Mouse (Mus musculus) embryo, embryonic 10 days (tissue): ENCODE data around the gene Vars.
"Not testable (repeated sequence)": the region's sequence is repeated elsewhere in the genome, so short reads cannot be mapped to it uniquely, and the experiment has no call there.

Source experiments
- DNase-seq: peaks from one replicate; pipeline ENCODE4 v3.0.0-alpha.2; 2015; ENCODE audit warnings: low spot score

The Vars gene

DNA sequence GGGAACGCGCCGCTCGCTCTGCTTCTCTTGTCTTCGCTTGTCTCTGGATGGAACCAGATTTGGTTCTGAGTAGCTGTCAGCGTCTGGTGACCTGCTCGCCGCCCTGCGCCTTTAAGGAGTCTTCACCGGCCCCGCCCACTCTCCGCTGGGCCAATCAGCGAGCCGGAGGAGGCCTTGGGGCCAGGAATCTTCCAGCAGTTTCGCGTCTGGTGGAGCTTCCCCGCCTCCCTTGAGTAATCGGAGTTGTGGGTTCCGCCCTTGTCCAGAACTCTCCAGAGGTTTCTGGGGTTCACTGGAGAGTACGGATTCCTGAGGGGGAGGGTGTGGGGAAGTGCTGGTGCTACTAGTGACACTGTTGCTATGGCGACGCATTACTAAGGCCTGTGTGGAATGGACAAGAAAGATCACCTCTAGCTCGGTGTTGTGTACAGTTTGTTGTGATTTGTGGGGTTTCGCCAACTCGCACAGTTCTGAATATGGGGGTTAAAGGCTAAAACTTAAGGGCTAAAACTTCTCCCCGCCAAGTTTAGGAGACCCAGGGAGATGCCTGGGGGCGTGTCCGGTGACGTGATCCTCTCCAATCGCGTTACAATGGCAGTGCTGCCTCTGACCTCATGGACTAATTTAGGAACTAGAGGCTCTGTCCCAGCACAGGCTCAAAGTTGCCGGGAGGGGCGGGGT, 28.6 kb upstream of the Vars start, which contains the start of the genes Hspa1a and Hspa1l:
Hspa1a (minus strand) TSS at position 88 of the 681 bp plus-strand sequence.
Hspa1l (plus strand) TSS at position 635 of the 681 bp plus-strand sequence.
- peak; percentile 82 for DNase-seq

DNA sequence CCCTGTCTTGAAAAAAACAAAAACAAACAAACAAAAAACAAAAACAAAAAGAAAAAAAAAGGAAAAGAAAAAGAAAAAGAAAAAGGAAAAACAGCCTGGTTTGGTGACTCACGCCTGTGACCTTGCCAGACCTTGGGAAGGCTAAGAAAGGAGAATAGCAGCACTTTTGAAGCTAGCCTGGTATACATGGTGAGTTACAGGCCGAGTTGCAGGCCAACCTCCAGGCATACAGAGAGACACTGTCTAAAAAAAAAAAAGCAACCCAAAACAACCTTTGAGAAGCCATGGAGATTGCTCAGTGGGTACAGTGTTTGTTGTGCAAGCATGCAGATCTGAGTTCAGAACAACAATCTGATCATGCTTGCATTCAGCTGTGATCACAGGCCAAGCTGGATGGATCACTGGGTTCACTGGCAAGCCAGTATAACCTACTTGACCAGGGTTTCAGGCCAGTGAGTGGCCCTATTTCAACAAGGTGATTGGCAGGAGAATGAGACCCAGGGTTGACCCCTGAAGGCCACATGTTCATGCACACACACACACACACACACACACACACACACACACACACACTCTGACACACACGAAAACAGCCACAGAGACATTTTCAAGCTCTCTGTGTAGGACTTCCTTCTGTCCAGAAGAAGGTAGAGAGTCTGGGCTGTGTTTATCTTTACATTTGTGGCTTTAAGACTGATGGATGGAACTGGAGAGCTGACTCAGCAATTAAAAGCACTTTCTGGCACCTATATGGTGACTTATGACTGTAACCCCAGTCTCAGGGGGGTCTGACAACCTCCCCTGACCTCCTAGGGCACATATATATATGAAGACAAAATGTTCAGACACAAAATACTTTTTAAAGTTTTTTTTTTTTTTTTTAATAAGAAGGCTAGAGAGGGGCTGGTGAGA, 24.9 kb upstream of the Vars start:
- DNase-seq, result no peak

GRCm38 (mm10) chr17:34977000-34977399, 23.8 kb upstream of the Vars start:
- no peak for DNase-seq

DNA sequence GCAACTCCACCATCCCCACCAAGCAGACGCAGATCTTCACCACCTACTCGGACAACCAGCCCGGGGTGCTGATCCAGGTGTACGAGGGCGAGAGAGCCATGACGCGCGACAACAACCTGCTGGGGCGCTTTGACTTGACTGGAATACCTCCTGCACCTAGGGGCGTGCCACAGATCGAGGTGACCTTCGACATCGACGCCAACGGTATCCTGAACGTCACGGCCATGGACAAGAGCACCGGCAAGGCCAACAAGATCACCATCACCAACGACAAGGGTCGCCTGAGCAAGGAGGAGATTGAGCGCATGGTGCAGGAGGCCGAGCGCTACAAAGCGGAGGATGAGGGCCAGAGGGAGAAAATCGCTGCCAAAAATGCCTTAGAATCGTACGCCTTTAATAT, 22.5 kb upstream of the Vars start:
- no peak for DNase-seq

- no peak for DNase-seq
These were observed 21.2 kb upstream of the Vars start for GRCm38 (mm10) chr17:34979631-34980030.

GRCm38 (mm10) chr17:34980655-34981054, 20.1 kb upstream of the Vars start:
- peak; percentile 81 for DNase-seq

DNA sequence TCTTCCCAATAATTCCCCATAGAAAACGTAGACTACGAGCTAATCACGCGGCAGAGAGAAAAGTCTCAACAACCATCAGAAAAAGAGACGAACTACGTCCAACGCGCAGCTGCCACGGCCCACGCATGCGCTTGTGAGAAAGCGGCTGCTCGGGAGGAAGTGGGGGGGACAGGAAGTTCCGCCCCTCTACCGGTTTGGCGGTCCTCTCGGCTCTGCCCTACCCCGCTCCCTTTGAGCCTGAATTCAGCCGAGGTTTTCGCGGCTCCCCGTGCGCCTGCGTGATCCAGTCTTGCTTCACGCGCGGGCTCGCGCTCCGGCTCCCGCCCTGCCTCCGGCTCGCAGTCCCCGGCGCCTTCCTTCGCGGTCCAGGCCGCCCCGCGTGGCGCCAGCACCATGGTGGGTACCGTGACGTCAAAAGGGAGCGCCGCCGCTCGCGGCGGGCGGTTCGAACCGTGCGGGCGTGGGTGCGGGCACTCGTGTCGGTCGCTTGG, 19.1 kb upstream of the Vars start, which contains the start of gene Lsm2:
Lsm2 (plus strand) TSS at position 173 of the 491 bp plus-strand sequence.
- DNase-seq, result peak; percentile 97

- no peak for DNase-seq
These were observed 18.5 kb upstream of the Vars start for GRCm38 (mm10) chr17:34982328-34982727.

GRCm38 (mm10) chr17:34984218-34984617, 16.6 kb upstream of the Vars start:
- DNase-seq, result peak; percentile 62

GRCm38 (mm10) chr17:34994751-34995150, 6.0 kb upstream of the Vars start:
- DNase-seq, result no peak

GRCm38 (mm10) chr17:34995192-34995591, 5.6 kb upstream of the Vars start:
- not testable (repeated sequence) for DNase-seq

DNA sequence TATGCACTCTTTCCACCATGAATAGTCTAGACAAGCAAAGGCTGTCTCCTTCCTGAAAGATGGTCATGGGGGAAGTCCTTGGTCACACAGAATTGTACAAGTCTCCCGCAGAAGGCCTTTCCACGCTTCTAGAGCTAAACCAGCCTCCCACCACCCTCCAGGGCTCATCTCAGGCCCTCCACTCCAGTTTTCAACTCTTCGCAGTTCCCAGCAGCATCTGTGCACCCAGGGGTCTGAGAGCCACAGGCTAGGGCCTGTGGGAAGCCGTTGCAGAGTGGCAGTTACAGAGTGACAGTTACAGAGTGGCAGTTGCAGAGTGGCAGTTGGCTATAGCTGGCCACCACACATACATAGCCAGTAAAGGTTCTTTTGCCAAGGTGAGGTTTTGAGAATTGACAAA, 4.9 kb upstream of the Vars start:
- DNase-seq, result not testable (repeated sequence)

GRCm38 (mm10) chr17:34996411-34997141, 4.2 kb upstream of the Vars start:
- DNase-seq, result no peak

DNA sequence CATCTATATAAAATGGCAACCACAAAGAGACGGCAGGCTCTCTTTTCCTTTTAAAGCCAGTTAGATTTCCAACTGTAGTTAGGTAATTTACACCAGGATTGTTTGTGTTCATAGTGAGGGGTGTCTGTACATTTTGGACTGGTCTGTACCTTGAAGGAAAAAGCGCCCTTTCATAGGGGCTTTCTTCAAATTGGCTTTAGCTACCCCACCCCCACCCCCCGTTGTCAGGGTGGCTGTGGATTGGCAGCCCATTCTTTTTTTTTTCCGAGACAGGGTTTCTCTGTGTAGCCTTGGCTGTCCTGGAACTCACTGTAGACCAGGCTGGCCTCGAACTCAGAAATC, 3.7 kb upstream of the Vars start:
- no peak for DNase-seq

DNA sequence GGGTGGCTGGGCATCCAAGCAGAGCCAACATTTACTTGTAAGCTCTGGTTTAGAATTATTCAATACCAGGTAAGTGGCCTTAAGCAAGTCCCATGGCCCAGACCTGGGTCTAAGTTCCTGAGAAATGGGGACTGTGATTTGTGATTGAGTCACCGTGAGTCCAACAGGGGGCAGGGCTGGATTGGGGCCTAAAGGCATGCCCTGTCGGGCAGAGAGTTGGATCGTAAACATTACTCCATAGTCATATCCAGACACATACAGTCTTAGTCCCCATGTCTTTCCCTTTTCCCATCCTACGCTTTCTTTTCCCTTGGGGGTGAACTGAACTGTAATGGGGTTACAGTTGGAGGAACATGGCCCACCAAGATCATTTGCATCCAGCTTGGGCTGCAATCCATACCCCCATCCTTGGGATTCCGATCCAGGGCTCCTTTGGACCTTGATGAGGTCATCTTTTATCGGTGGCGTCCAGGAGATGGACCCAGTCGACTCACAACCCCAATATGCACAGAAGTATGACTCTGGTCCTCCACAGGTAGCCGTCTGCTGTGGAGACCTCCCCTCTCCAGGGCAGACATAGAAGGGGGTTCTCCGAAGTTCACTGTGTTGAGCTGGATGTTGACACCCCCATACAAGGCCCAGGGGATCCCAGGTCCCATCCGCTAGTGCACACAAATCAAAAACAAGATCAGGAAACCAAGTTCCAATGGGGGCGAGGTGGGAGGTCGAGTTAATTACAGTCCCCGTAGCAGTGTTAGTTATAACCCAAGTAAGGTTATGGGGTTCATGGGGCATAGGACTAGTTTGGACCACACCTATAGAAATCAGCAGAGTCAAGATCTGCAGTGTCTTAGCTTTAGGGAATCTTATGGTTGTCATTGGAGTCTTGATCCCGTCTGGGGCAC, 2.0 kb upstream of the Vars start:
- no peak for DNase-seq

DNA sequence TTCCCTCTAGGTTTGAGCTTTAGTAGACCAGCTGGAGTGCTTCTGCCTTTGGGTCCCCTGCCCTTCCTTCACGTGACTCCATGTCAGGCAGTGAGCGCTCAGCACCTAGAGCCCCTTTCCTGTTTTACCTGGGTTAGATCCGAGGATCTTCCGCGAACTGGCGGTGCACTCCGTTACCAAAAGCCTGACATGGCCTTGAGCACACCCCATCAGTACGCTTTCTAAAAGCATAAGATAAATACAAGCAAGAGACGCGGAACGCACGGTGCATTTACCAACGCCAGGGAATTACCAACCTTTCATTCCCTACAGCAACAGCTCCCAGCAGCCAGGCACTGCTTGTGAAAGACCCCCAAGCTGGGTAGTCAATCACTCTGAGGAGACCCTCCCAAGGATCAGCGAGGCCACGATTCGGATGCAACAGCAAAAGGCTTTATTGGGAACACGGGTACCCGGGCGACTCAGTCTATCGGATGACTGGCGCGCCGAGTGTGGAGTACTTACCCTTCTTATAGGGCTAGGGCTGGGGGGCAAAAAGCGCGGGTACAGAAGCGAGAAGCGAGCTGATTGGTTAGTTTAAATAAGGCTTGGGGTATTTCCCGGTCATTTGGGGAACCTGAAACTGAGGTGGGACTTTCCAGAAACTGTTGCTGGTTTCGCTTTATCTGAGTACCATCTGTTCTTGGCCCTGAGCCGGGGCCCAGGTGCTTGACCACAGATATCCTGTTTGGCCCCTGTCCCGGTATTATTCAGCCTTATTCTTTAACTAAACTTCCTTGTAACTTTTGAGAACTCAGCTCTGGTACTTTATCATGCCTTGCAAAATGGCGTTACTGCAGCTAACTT, 693 bp upstream of the Vars start:
- DNase-seq, result peak; percentile 24

GRCm38 (mm10) chr17:35001452-35002152, 815 bp downstream of the Vars start:
- no peak for DNase-seq

GRCm38 (mm10) chr17:35002153-35002865, 1.5 kb downstream of the Vars start:
- peak; percentile 24 for DNase-seq
